ENCODE assay signal across 17 mouse cellular contexts in genomic region chr1:159741237-159742002, GRCm38 (mm10).
DNase-seq lines count a peak whose midpoint lies in the region; ATAC-seq and TF ChIP-seq lines count a peak whose summit lies in the region.
"Had no signal": no experiment of that assay in that cellular context is flagged by ENCODE, and none has a peak within 500 bp of the region (broad histone marks: within the 10 kb centered on the region; RNA-seq: fewer than 3 reads in every experiment).

No protein-coding gene starts in this region.

- no peaks in the 10 kb centered on the region for H3K9me3 ChIP-seq in hindbrain, embryonic 15.5 days
- H3K9me3 ChIP-seq in hindbrain, embryonic 14.5 days (ENCODE audit: control insufficient read depth, low read length), result no peaks in the 10 kb centered on the region
- no peaks in the 10 kb centered on the region for H3K9me3 ChIP-seq in forebrain, postnatal 0 days (ENCODE audit: low read length)
- H3K9me3 ChIP-seq: heart, embryonic 15.5 days; neural tube, embryonic 12.5 days; stomach, embryonic 15.5 days had no signal

- H3K36me3 ChIP-seq in hindbrain, embryonic 15.5 days, result no peaks in the 10 kb centered on the region
- H3K36me3 ChIP-seq in hindbrain, embryonic 14.5 days (replicated peaks; ENCODE audit: control insufficient read depth, insufficient read depth), result no peaks in the 10 kb centered on the region
- no peaks in the 10 kb centered on the region; the same call in 1 of the 2 replicates for H3K36me3 ChIP-seq in forebrain, postnatal 0 days (ENCODE audit: insufficient read depth)
- H3K36me3 ChIP-seq: heart, embryonic 15.5 days; neural tube, embryonic 12.5 days; stomach, embryonic 15.5 days had no signal

- no peak overlapping the region for H3K27ac ChIP-seq in hindbrain, embryonic 15.5 days (replicated peaks)
- no peak overlapping the region for H3K27ac ChIP-seq in hindbrain, embryonic 14.5 days
- H3K27ac ChIP-seq in forebrain, postnatal 0 days (ENCODE audit: low read depth, low read length), result no peak overlapping the region
- H3K27ac ChIP-seq: heart, embryonic 15.5 days; kidney, postnatal 0 days; neural tube, embryonic 12.5 days; stomach, embryonic 15.5 days had no signal

- H3K9ac ChIP-seq in hindbrain, embryonic 15.5 days, result no peak overlapping the region
- H3K9ac ChIP-seq in hindbrain, embryonic 14.5 days, result no peak overlapping the region
- no peak overlapping the region for H3K9ac ChIP-seq in forebrain, postnatal 0 days
- H3K9ac ChIP-seq: heart, embryonic 15.5 days; neural tube, embryonic 12.5 days; stomach, embryonic 15.5 days had no signal

- H3K4me3 ChIP-seq in hindbrain, embryonic 15.5 days, result no peak overlapping the region
- no peak overlapping the region for H3K4me3 ChIP-seq in hindbrain, embryonic 14.5 days (replicated peaks; ENCODE audit: low read length)
- H3K4me3 ChIP-seq in forebrain, postnatal 0 days (ENCODE audit: low read depth, low read length), result no peak overlapping the region
- H3K4me3 ChIP-seq: heart, embryonic 15.5 days; neural tube, embryonic 12.5 days; stomach, embryonic 15.5 days had no signal

- H3K27me3 ChIP-seq in hindbrain, embryonic 15.5 days, result no peaks in the 10 kb centered on the region
- H3K27me3 ChIP-seq in hindbrain, embryonic 14.5 days (ENCODE audit: control insufficient read depth, insufficient read depth, low read length), result no peaks in the 10 kb centered on the region
- H3K27me3 ChIP-seq in forebrain, postnatal 0 days (ENCODE audit: insufficient read depth, low read length), result no peaks in the 10 kb centered on the region
- H3K27me3 ChIP-seq: heart, embryonic 15.5 days; neural tube, embryonic 12.5 days; stomach, embryonic 15.5 days had no signal

- no peak for TF ChIP-seq CTCF in forebrain, postnatal 0 days (IDR thresholded peaks at IDR 0.05; ENCODE audit: low read depth)

- no peak overlapping the region for H3K4me2 ChIP-seq in hindbrain, embryonic 15.5 days
- no peak overlapping the region for H3K4me2 ChIP-seq in hindbrain, embryonic 14.5 days (replicated peaks)
- no peak overlapping the region for H3K4me2 ChIP-seq in forebrain, postnatal 0 days (ENCODE audit: low read depth)
- H3K4me2 ChIP-seq: heart, embryonic 15.5 days; neural tube, embryonic 12.5 days; stomach, embryonic 15.5 days had no signal

- H3K4me1 ChIP-seq in hindbrain, embryonic 15.5 days (replicated peaks), result peaks cover 13% of the 10 kb centered on the region
- H3K4me1 ChIP-seq in hindbrain, embryonic 14.5 days (replicated peaks; ENCODE audit: control insufficient read depth, insufficient read depth, low read length), result no peaks in the 10 kb centered on the region
- H3K4me1 ChIP-seq in forebrain, postnatal 0 days (ENCODE audit: insufficient read depth), result no peaks in the 10 kb centered on the region
- H3K4me1 ChIP-seq: heart, embryonic 15.5 days; neural tube, embryonic 12.5 days; stomach, embryonic 15.5 days had no signal

- no peak for DNase-seq in hindbrain, embryonic 14.5 days (ENCODE audit: low spot score)
- DNase-seq in retina, postnatal 1 day, result peak; percentile 62
- DNase-seq in retina, embryonic 14.5 days (ENCODE audit: low spot score), result no peak
- peak; percentile 26 for DNase-seq in forebrain, postnatal 0 days
- DNase-seq in adrenal gland, postnatal 25 days, result no peak
- no peak for DNase-seq in heart, postnatal 4 days
- DNase-seq: adrenal gland, adult 8-10 months; cerebellum, adult 8-10 months; kidney, adult 2 months; lung, postnatal 4 days; thymus, postnatal 25 days had no signal

- 54% methylated on average over 3 of the region's 3 CpGs for WGBS in hindbrain, embryonic 15.5 days
- 52% methylated on average over 3 of the region's 3 CpGs for WGBS in hindbrain, embryonic 14.5 days
- 23% methylated on average over 3 of the region's 3 CpGs for WGBS in forebrain, postnatal 0 days

- peak; percentile 77 for ATAC-seq in hindbrain, embryonic 15.5 days (ENCODE audit: low FRiP score, low read depth)
- no peak; the same call in 1 of the 2 replicates for ATAC-seq in hindbrain, embryonic 14.5 days (ENCODE audit: low FRiP score)
- peak; percentile 71 for ATAC-seq in forebrain, postnatal 0 days
- ATAC-seq: activated CD4-positive, CD25-positive, alpha-beta regulatory T cell, adult 4 months had no signal

Comparison
In these comparisons a context has a peak if more than half of its experiments do, and no peak if none do; other contexts are left out.
1. DNase-seq: peak in retina, postnatal 1 day (single experiment) and forebrain, postnatal 0 days (single experiment); none in hindbrain, embryonic 14.5 days (single experiment), retina, embryonic 14.5 days (single experiment), adrenal gland, postnatal 25 days (single experiment) and heart, postnatal 4 days (single experiment).